Mouse (Mus musculus): ENCODE results near the gene Crtc3.

GRCm38 (mm10) chr7:80554180-80555021, 134.3 kb downstream of the Crtc3 start:
- TF ChIP-seq CTCF (IDR thresholded peaks at IDR 0.05; ENCODE audit: low read depth, low read length) (no peak), POLR2A (IDR thresholded peaks at IDR 0.05; ENCODE audit: borderline replicate concordance, low read depth, low read length) (no peak)
